Mouse (Mus musculus) thymus, postnatal 10 days (tissue): ENCODE measurements at regions not wholly inside any gene's neighbourhood (a gene's known extent, or its start where the extent isn't known, plus 50 kb on each side); places are given as distances from the start of the nearest gene placed in this dataset.

ENCODE experiments used
- DNase-seq, 2 experiments: peaks; one replicate each; pipeline ENCODE4 v3.0.0; 2021; ENCODE audit warnings: low spot score in 2 of 2

DNA sequence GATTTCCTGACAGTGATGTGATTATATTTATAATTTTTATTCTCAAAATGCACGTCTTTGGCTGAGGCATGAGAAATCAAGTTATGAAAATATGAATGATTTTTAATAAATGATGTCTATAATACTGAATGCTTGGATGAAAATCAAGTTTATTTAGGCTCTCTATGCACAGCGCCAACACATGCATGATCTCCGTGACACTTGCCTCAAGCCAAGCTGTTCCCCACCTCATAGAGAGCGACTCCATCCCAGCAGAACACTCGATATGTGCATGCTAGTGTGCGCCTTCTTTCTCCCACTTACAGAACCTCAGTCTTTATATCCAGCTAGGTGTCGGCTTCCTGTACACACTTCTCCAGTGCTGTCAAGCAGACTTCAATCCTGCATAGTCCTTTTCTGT is 139.8 kb upstream of the Gm9833 start:
- DNase-seq, result peak in 1 of 2 experiments; percentile 3

DNA sequence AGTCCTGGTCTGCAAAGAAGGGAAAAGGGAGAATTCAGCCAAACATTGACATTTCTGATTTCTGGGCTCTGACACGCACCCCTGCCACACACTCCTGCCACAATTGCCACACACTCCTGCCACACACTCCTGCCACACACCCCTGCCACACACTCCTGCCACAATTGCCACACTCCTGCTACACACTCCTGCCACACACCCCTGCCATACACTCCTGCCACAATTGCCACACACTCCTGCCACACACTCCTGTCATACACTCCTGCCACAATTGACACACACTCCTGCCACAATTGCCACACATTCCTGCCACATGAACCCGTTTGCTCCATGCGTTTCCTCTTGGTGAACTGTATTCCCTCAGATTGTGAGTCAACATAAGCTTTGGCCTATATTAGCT is 130.0 kb upstream of the Gm9833 start:
- DNase-seq, result no peak

DNA sequence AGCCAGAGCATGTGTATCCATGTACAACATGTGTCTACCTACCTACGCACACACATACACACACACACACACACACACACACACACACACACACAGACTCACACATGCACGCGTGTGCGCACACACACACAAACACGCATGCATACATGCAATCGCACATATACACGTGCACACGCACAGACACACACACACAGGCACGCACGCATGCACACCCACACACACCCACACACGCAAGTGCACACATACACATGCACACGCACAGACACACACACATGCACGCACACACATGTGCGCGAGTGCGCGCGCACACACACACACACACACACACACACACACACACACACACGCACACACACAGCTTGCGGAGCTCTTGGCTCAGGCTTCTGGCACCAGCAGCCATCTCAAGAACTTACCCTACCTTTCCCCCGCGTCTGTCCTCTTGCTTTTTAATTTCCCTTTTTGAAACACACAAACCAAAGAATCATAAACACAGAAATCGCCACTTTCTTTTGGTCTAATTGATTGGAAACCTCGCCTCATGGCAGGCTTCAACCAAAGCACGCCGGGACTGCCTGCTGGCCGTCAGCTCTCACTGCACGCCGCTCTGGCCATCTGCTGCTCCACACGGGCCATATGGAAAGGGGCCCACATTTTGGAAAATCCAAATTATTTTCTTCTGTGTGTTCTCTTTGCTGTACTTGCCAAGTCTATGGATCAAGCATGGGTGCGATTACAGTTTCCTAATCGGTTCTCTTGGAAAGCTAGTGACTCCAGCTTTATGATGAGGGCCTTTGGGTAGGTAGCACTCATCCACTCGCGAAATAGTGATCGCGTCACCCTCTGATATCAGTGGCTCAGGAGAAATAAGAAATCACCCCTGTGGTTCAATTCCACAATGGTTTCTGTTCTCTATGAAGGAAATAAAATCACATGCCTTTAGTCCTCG is 127.9 kb upstream of the Gm9833 start:
- no peak for DNase-seq

DNA sequence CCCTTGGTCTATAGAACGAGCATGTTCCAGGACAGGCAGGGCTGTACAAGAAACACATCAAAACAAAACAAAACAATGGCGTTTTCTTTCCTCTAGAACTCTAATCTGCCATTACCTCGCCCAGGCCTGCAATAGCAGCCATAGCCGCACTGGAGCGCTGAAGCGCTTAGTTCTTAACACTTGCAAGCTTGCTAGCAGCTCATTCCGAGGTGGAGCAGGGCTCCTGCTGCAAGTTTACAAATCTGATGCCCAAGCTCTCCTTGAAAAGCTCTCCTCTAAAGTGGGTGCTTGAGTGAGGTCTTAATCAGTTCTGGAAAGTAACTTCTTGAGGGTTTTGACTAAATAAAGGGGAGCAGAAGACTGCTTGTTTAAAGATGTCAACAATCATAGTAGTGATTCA is 127.2 kb upstream of the Gm9833 start:
- DNase-seq, result no peak
